Mouse (Mus musculus) cerebellum, adult 2 months (tissue): Measurements from ENCODE around the gene Tmem108. TPM values are rescaled to one million over a fixed set of nuclear protein-coding genes. Genes with fewer than 3 reads are reported as not detected.
A peak's percentile ranks its signal among the peaks of the same experiment; 100 is the strongest.

Experiments used
- DNase-seq, 2 experiments: peaks; one replicate each; pipeline ENCODE4 v3.0.0; 2021
- H3K27ac ChIP-seq: fragments of 200-500 bp; 2 replicates; pipeline ENCODE4 v1.5.1; 2012; ENCODE audit warnings: low read length, control low read depth, inconsistent platforms; ENCODE audit not compliant: insufficient read depth
- H3K27me3 ChIP-seq: fragments of 200-500 bp; 2 replicates; pipeline ENCODE4 v1.6.1; 2012; ENCODE audit warnings: inconsistent platforms, mild to moderate bottlenecking, low read length, moderate library complexity; ENCODE audit not compliant: control insufficient read depth, insufficient read depth
- H3K4me1 ChIP-seq: fragments of 200-500 bp; 2 replicates; pipeline ENCODE4 v1.6.1; 2011; ENCODE audit warnings: low read length; ENCODE audit not compliant: control insufficient read depth, insufficient read depth
- H3K4me3 ChIP-seq: fragments of 200-500 bp; replicated peaks from 2 replicates; pipeline ENCODE3; 2011; ENCODE audit warnings: mild to moderate bottlenecking, low read depth, low read length, control low read depth; ENCODE audit not compliant: insufficient read depth
- CTCF ChIP-seq: fragments of 200-500 bp; IDR thresholded peaks from 2 replicates; pipeline ENCODE4 v1.5.1; 2011; ENCODE audit warnings: low read depth, mild to moderate bottlenecking, control low read depth, low read length, moderate library complexity, borderline replicate concordance; ENCODE audit not compliant: insufficient read depth
- POLR2A ChIP-seq: fragments of 200-500 bp; IDR thresholded peaks from 2 replicates; pipeline ENCODE4 v1.6.1; 2011; ENCODE audit warnings: low read length, control low read depth, borderline replicate concordance; ENCODE audit not compliant: insufficient read depth
- WGBS: fragments of 180-500 bp; shearing (Covaris S2); methylation state at CpG from one replicate; pipeline ENCODE4 v1.1.7; 2018; 5-methylcytosine and 5-hydroxymethylcytosine counted together
- polyA plus RNA-seq: library from polyadenylated mRNA; depleted of rRNA; stranded (reverse); fragments of >200 nt; gene quantifications from 2 replicates; pipeline ENCODE4 v1.2.3, GENCODE M21; 2012; rRNA removed

Tmem108 gene
- 32.3 and 37.8 TPM in 2 replicates for polyA plus RNA-seq

DNA sequence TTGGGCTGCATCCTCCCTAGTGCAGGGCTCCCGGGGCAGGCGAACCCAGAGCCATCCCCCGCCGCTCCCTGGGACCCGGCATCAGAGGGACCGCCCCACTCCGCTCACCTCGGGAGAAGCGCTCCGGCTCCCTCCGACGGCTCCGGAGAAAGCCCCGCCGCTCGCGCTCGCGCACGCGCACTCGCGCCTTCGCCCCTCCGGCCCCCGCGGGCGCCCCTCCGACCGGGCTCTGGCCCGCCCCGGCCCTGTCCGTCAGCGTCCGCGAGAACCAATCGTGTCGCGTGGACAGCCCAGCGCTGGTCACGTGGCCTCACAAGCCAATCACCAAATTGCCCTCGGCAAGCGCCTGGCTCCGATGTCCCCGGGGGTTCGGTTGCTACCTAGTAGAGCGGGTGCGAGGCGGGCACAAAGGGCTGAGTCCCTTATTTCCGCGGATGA, at the start of gene Tmem108:
Gene Tmem108, minus strand, starts transcription at position 191 of the 438 bp plus-strand sequence.
- DNase-seq, result peak; percentile 97 to 98
- WGBS, result under 1% methylated on average over 51 of the region's 51 CpGs
- peak within 1 kb of the TSS; percentile 75 for H3K4me3 ChIP-seq
- H3K27ac ChIP-seq, result peak within 1 kb of the TSS; percentile 76
- no peaks in the 10 kb centered on the region for H3K27me3 ChIP-seq
- TF ChIP-seq POLR2A, result peak; percentile 82
- no peak for TF ChIP-seq CTCF
- peaks cover 11% of the 10 kb centered on the region; the same call in 1 of the 2 replicates for H3K4me1 ChIP-seq

DNA sequence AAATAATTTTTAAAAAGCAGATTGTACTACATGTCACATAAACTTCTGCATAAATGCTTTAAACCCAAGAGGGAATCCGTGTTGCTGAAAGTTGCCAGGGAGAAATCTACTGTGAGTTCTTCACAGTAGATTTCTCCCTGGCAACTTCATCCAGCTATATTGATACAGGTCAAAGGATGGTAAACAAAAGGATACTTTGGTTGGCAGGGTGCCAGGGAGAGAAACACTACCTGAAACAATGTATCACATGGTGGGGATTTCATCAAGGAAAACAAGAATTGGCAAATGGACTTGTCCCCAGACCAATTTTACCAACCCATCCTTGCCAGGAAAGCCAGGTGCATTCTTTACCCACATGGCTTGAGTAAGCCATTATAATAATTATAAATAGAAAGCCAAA, 27.4 kb upstream of the Tmem108 start:
- DNase-seq, result no peak
- TF ChIP-seq POLR2A (no peak), CTCF (no peak)
- 40% methylated on average over 1 of the region's 1 CpGs for WGBS

DNA sequence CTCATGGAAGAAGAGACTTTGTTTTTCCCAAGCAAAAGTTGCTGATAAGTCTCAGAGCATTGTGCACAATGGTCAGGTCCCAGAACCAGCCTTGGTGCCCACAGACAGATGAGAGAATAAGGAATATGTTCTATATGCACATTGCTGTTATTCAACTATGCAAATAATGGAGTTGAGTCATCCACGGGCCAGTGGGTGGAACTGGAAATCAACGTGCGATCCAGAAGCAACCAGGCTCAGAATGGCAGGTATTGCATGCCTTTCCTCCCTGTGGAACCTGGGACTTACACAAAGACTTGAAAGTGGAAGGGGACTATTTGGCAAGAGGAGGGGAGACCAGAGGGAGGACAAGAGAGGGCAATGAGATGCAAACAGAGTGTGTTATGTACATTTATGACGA, 22.5 kb upstream of the Tmem108 start:
- peaks cover 1% of the 10 kb centered on the region; the same call in 1 of the 2 replicates for H3K4me1 ChIP-seq
- 86% methylated on average over 4 of the region's 4 CpGs for WGBS
- no peaks in the 10 kb centered on the region for H3K27me3 ChIP-seq
- H3K4me3 ChIP-seq, result no peak overlapping the region
- H3K27ac ChIP-seq, result no peak overlapping the region
- DNase-seq, result no peak
- TF ChIP-seq POLR2A, result no peak
- no peak for TF ChIP-seq CTCF

More for the DNA sequence above, 27.4 kb upstream of the Tmem108 start:
- Histone ChIP-seq H3K4me3 (no peak overlapping the region), H3K27ac (no peak overlapping the region), H3K4me1 (peaks cover 4% of the 10 kb centered on the region), H3K27me3 (no peaks in the 10 kb centered on the region)

DNA sequence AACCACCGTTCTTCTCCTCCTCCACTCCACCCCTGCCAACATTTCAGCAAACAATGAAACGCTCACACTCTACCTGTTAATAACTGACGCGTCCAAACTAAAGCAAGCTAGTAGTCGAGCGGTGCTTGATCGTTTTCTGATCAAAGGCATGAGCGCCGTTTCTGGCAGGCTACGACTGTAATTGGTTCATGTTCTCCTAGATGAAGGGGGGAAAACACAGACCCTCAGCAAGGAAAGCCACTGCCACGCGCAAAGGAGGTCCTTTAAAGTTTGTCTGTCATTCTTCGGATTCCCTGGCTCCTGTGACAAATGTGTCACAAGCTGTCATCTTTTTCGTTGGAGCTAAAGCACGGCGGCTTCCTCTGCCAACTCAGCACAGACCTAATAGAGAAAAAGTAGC, 21.6 kb upstream of the Tmem108 start:
- WGBS, result 60% methylated on average over 16 of the region's 16 CpGs
- TF ChIP-seq POLR2A, result no peak
- no peak for TF ChIP-seq CTCF
- Histone ChIP-seq H3K27ac (no peak overlapping the region), H3K27me3 (no peaks in the 10 kb centered on the region), H3K4me3 (no peak overlapping the region), H3K4me1 (no peaks in the 10 kb centered on the region)
- DNase-seq, result no peak

DNA sequence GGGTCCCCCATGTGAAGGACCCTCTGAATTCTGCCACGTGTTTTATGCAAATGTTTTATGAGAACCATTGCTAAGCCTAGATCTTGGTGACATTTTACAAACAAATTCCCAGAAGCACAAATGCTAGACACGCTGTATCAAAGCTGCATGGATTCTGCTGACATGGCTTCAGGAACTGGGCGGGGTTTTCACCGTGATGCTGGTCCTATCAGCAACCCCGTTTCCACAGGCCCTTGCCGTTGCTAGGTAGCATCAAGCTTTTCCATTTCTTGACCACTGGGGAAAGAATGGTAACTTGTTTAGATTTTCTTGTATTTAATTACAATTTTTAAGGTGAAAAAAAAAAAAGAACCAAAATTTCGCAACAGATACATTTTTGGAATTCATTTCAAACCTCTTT, 20.7 kb upstream of the Tmem108 start:
- WGBS, result 88% methylated on average over 7 of the region's 7 CpGs
- Histone ChIP-seq H3K27me3 (no peaks in the 10 kb centered on the region), H3K27ac (no peak overlapping the region), H3K4me3 (no peak overlapping the region), H3K4me1 (no peaks in the 10 kb centered on the region)
- no peak for DNase-seq
- TF ChIP-seq CTCF (no peak), POLR2A (no peak)

DNA sequence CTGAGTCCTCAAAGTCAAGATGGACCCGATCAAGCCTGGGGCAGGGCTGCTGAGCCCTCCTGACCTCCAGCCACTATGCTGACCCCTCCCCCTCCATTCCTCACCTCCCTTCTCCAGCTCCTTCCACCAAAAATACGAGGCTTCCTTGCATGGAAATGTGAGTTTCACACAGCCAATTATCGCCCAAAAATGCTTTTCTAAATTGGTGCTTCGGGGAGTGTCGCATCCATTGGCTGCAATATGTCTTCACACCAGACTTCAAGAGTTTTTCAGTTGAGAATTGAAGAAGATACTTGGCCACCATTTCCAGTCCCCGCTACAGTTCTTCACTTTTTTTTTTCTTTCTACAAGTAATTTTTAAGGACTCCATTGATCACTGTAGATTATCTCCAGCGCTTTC, 19.8 kb upstream of the Tmem108 start:
- WGBS, result 85% methylated on average over 7 of the region's 7 CpGs
- no peak for DNase-seq
- H3K4me3 ChIP-seq, result no peak overlapping the region
- no peak for TF ChIP-seq CTCF
- H3K27me3 ChIP-seq, result no peaks in the 10 kb centered on the region
- no peaks in the 10 kb centered on the region for H3K4me1 ChIP-seq
- no peak overlapping the region for H3K27ac ChIP-seq

DNA sequence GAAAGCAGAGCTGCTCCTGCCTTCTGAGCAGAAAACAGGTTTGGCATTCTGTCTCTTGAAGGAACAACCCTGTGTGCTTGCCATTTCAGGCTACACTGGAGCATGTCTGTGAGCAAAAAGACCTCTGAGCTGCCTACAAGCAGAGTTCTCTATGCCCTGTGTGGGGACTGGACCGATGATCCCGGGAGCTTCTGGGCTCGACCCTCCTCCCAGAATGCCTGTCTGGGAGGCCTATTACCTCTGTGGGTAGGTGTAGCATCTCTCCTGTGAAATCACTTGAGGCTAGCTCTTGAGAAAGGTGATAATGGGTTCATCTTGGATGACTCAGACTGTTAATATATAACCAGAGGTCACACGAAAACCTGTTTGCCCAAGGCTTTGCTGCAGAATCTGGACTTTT, 19.0 kb upstream of the Tmem108 start:
- no peak for DNase-seq
- no peak overlapping the region for H3K4me3 ChIP-seq
- no peaks in the 10 kb centered on the region for H3K4me1 ChIP-seq
- H3K27ac ChIP-seq, result no peak overlapping the region
- no peak for TF ChIP-seq CTCF
- no peaks in the 10 kb centered on the region for H3K27me3 ChIP-seq
- 92% methylated on average over 4 of the region's 4 CpGs for WGBS

DNA sequence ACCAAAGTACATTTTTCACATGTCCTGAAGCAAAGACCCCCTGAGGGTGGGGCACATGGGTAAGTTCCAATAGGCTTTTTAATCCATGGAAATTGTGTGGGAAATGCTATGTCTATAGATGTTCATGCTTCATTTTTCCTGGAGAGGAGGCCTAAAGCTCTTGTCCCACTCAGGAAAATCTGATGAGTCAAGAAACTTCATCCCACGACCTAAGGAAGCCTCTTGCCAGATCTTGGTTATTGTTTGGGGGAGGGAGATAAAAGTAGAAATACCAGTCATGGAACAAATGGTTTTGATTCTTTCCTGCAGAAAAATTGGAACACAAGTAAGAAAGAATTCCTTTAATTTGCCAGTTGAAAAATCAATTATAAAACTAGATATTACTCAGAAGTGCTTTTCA, 16.5 kb upstream of the Tmem108 start:
- 52% methylated on average over 1 of the region's 1 CpGs for WGBS
- H3K27ac ChIP-seq, result no peak overlapping the region
- DNase-seq, result no peak
- TF ChIP-seq CTCF (no peak), POLR2A (no peak)
- no peaks in the 10 kb centered on the region for H3K27me3 ChIP-seq
- no peaks in the 10 kb centered on the region for H3K4me1 ChIP-seq
- no peak overlapping the region for H3K4me3 ChIP-seq
